Mouse (Mus musculus): ENCODE results near the gene Tut7.
A peak's percentile ranks its signal among the peaks of the same experiment; 100 is the strongest.
"Not testable (repeated sequence)": the region's sequence is repeated elsewhere in the genome, so short reads cannot be mapped to it uniquely, and the experiment has no call there.

The Tut7 gene

DNA sequence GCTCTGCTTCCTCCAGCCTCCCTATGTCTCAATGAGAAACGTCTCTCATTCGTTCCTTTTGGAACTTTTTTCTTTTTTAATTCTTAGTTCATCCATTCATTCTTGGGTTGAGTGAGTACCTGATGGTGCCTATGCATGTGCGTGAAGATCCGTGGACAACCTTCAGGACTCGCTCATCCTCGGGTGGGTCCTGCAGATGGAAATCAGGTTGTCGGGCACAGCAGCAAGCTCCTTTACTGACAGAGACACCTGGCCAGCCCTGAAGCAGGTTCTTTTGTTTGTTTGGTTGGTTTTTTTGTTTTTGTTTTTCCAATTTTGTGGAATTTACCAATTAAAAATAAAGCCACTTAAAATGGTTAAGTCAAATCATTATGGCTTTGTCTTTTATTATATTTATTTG lies 9.9 kb upstream of the Tut7 start:
- DNase-seq (ENCODE audit: inconsistent ontology term) = no peak

GRCm38 (mm10) chr13:59832454-59832853 lies 9.5 kb upstream of the Tut7 start:
- DNase-seq (ENCODE audit: inconsistent ontology term) = no peak

DNA sequence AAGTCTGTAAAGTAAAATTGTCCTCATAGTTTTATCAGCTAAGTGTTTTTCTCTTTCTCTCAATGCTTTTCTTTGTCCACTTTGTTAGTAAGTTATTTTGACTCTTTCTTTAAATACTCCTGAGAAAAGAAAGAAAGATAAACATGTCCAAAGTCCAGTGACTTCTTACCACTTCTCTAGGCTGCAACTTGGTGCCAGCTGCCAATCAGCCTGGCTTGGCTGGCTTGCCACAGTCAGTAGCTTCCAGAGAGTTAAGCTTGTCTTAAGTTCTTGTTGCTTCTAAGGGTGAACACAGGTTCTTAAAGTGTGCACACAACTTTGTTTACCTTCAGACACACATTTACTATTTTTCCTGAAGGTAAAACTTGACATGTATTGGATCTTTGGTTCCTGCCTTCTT lies 3.0 kb upstream of the Tut7 start:
- no peak for DNase-seq (ENCODE audit: inconsistent ontology term)

DNA sequence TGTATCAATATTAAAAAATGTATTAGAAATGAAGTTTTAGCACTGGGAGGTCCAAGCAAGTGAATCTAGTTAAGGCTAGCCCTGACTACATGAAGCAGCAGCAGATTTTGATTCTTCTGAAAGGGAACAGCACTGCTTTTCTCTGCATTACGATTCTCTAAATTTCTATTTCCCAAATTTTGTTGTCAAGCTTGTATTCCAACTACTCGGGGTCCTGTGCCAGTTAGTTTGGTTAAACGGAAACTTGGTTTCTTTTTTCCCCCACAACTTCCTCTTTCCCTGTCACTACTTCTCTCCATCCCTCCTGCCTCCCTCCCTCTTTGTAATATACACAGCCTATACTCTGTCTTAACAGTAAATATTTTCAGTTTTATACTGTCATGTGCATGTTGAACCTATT lies 2.1 kb downstream of the Tut7 start:
- no peak for DNase-seq (ENCODE audit: inconsistent ontology term)

DNA sequence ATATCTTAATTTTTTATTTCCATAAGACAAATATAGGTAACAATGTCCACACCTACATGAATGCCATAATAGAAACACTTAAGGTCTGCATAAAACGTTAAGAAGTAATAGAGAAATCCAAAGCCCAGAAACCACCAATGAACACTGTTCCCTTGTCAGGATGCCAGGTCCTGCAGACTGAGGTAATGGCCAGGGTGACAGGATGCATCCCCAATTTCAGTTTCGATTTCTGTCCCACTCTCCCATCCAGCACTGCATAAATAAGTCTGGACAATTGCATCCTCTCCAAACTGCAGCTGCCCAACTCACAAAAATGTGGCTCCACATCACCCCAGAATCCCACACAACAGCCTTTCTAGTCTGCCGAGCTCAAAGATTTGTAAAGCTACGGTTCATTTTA lies 2.8 kb downstream of the Tut7 start:
- DNase-seq (ENCODE audit: inconsistent ontology term) = no peak

- DNase-seq (ENCODE audit: inconsistent ontology term) = no peak
Observed at GRCm38 (mm10) chr13:59817352-59817751, 5.6 kb downstream of the Tut7 start.

DNA sequence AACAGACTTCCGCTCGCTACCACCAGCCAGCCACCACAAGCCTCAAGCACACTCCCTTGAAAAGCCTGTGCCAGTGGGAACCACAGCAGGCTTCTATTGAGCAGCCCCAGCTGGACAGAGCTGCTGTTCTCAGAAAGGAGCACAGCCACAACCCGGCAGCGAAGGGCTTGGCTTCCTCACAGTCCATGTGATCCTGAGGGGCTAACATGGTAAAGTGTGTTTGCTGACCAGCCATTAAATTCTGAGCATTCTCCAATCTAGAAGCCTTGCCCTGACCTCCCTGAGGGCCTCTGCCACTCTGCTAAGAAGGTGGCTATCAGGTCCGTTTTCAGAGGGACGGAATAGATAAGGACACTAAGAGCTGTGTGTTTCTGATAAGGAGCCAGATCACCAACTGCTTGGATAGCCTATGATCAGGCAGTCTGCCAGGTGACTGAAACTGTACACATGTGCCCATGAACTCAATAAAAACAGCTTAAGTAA lies 8.8 kb downstream of the Tut7 start:
- no peak for DNase-seq (ENCODE audit: inconsistent ontology term)

GRCm38 (mm10) chr13:59811581-59811980 lies 11.4 kb downstream of the Tut7 start:
- no peak for DNase-seq (ENCODE audit: inconsistent ontology term)

GRCm38 (mm10) chr13:59801000-59801399 lies 21.9 kb downstream of the Tut7 start:
- DNase-seq (ENCODE audit: inconsistent ontology term) = peak; percentile 13

- no peak for DNase-seq (ENCODE audit: inconsistent ontology term)
Observed at GRCm38 (mm10) chr13:59800077-59800476, 22.9 kb downstream of the Tut7 start.

GRCm38 (mm10) chr13:59798306-59798705 lies 24.6 kb downstream of the Tut7 start:
- DNase-seq (ENCODE audit: inconsistent ontology term) = no peak

GRCm38 (mm10) chr13:59796466-59796848 lies 26.5 kb downstream of the Tut7 start:
- DNase-seq (ENCODE audit: inconsistent ontology term) = no peak

DNA sequence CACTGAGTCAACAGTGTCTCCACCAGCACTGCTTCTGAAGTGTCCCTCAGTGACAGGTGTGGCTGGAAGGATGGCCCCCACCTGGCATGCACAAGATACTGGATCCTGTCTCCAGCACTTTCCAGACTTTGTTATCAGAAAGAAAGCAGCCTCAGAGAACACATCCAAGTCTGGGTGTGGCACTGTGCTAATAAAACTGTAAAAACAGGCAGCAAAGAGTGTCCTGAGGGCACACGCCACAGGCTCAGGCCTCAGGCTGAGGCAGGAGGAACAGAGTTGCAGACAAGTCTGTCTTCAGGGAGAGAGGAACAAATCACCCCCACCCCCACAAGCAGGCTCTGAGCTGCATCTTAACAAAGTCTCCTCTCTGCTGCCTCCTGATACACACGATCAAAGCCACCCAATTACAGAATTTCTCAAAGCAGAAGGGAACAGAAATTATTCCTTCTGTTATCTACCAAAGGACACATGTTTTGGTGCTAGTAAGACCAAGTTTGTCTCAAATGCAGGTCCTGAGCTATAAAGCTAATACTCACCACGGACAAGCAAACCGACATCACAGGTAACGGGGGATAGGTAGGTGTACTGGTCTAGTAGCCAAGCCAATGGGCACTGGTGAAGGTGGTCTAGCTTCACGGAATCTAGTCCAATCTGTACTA lies 27.0 kb downstream of the Tut7 start:
- no peak for DNase-seq (ENCODE audit: inconsistent ontology term)

DNA sequence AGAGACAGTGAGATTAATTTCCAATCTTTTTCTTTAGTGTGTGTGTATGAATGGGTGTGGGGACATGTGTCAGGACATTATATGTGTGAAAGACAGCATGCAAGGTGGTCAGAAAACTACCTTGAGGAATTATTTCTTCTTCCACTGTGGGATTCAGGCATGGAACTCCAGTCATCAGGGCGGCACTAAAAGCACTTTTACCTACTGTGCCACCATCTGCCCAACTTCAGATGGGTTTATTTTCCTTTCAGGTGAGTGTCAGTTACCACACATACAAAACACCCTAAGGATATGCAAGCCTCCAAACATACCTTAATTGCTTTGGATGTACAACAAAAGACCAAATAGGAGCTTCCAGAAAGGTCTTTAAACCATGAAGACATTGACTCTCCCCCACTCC lies 28.2 kb downstream of the Tut7 start:
- no peak for DNase-seq (ENCODE audit: inconsistent ontology term)

GRCm38 (mm10) chr13:59782145-59782544 lies 40.8 kb downstream of the Tut7 start, which contains the start of gene Gm49354:
Gene Gm49354, minus strand, starts transcription at chr13:59782245.
- DNase-seq (ENCODE audit: inconsistent ontology term) = no peak

DNA sequence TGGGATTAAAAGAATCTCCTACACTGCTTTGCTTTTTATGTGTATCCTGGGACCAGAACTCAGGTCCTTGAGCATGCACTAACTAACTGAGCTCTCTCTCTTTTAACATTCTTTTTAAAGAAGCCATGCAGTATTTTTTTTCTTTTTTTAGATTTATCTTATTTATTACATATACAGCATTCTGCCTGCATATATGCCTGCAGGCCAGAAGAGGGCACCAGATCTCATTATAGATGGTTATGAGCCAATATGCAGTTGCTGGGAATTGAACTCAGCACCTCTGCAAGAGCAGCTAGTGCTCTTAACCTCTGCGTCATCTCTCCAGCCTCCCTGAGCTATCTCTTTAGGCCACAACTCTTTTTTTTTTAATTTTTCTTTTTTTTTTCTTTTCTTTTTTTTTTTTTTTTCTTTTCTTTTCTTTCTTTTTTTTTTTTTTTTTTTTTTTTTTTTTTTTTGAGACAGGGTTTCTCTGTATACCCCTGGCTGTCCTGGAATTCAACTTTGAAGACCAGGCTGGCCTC lies 43.1 kb downstream of the Tut7 start:
- not testable (repeated sequence) for DNase-seq (ENCODE audit: inconsistent ontology term)

GRCm38 (mm10) chr13:59779213-59779612 lies 43.7 kb downstream of the Tut7 start:
- no peak for DNase-seq (ENCODE audit: inconsistent ontology term)

DNA sequence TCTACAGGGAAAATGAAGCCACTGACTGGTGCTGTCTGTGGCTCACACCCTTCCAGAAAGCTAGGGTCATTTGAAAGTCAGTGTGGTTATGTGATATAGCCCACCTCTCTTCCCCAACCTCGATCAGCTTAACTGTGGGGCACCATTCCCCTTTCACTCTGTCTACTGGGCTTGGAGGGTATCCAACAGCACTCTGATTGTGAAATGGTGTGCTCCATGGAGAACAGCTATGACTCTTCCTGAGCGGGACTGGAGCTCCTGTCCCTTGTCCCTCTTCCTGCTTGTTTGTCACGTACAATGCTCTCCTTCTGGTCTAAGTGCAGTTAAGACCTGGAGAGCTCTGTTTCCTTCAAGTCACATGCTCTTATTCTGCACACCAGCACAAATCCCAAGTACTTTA lies 47.8 kb downstream of the Tut7 start:
- DNase-seq (ENCODE audit: inconsistent ontology term) = no peak

DNA sequence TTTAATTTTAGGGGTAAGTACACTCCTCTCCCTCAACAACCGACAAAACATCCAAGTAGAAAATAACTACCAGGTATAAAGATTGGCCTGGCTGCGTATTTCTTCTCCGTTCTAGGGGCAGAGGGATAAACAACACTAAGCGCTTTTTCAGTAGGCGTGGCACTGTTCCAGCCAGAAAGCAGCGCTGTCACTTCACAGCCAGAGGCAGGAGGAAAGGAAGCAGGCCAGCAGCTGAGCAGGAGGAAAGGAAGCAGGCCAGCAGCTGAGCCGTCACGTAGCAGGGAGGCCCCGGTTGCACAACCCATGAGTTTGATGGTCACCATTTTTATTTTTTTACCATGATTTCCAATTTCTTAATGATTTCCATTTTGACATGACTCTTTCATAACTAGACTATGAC lies 51.7 kb downstream of the Tut7 start:
- DNase-seq (ENCODE audit: inconsistent ontology term) = peak; percentile 39

DNA sequence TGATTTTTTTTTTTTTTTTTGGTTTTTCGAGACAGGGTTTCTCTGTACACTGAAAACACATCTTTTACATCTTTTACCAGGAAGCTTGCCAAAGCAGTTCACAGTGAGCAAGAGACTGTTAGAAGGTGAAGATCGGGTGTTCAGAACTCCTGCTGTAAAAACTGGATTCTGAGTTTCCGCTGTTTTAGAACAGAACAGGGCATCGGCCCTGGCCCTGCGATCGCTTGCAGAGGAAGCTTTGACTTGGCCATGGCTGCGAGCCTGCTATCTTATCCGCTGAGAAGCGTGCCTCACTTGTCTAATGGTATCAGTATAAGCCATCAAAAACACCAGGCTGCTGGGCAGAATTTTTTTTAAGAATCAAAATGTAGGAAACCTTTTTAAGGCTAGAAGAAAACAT lies 52.1 kb downstream of the Tut7 start:
- peak; percentile 24 for DNase-seq (ENCODE audit: inconsistent ontology term)

DNA sequence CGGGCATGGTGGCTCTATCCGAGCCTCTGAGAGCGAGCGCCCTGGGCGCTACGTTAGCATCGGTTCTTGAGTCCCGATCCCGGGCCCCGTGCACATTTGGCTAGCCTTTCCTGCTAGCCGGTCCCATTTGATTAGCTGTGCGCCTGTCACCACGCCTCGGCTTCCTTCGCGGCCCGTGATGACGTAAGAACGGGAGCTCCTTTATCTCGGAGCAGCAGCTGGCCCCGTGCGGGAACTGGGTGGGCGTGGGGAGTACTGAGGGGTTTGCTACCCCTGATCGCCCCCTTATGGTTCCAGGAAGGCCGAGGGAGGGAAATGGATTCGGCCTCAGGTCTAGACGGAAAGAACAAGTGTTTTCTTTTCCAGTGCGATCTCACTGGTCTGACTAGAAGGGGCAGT lies 52.8 kb downstream of the Tut7 start:
- peak; percentile 91 for DNase-seq (ENCODE audit: inconsistent ontology term)

GRCm38 (mm10) chr13:59769296-59770163 lies 53.4 kb downstream of the Tut7 start, which contains the start of gene Isca1:
Gene Isca1, minus strand, starts transcription at chr13:59769810.
- peak; percentile 99 for DNase-seq (ENCODE audit: inconsistent ontology term)

DNA sequence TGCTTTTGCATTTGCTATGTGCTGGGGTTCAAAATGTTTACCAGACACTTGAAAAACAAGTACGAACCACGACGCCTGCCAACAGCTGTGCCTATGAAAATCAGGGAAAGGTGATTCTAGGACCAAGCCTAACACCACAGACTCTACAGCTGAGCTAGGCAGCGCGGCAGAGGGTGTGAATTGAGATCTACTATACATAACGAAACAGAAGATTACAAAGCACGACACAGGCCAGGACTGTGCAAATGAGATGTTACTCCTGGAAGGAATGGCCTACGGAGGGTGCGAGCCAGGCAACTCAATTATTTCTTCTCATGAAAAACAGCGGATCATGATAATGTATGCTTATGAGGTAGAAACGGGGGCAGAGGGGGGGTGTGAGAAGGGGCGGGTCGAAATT lies 54.4 kb downstream of the Tut7 start:
- DNase-seq (ENCODE audit: inconsistent ontology term) = no peak

Measured in Muller cell, postnatal 12 days (primary cell).